Mouse (Mus musculus) forelimb bud, embryonic 11.5 days (tissue): Measurements from ENCODE around the gene Ap2s1.

Experiments used
- DNase-seq: peaks from one replicate; pipeline ENCODE4 v3.0.0-alpha.2; 2012; ENCODE audit warnings: low read depth, low spot score

The Ap2s1 gene

GRCm38 (mm10) chr7:16793010-16793725 lies 55.0 kb downstream of the Ap2s1 start:
- no peak for DNase-seq

- no peak for DNase-seq
These were observed 56.7 kb downstream of the Ap2s1 start for GRCm38 (mm10) chr7:16794886-16795285.
